Mouse (Mus musculus): ENCODE results near the gene H2-M5.
"Not testable (repeated sequence)": the region's sequence is repeated elsewhere in the genome, so short reads cannot be mapped to it uniquely, and the experiment has no call there.

The H2-M5 gene

DNA sequence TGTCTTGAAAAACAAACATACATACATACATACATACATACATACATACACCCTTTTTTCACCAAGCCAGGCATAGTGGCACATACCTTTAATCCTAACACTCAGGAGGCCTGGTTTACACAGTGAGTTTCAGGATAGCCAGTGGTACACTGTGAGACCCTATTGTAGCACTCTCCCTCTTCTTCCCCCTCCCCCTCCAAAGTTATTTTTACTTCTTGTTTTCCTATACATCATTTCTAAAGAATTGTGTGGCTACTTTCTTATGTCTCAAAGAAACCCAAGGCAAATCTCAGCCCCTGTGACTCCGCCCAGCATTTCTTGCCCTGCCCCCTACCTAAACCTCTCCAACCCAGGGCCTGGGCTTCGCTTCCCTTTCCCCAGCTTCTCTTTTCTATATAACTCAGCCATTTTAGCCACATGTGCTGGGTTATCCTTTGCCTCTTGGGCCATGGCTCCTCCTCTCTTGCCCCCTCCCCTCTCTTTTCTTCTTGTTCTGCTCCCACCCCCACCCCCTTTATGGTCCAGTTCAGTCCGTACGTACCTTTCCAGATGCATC lies 4.5 kb upstream of the H2-M5 start:
- DNase-seq (ENCODE audit: low spot score): no peak

- DNase-seq (ENCODE audit: low spot score): no peak
These were observed 3.2 kb upstream of the H2-M5 start for GRCm38 (mm10) chr17:36992336-36993104.

DNA sequence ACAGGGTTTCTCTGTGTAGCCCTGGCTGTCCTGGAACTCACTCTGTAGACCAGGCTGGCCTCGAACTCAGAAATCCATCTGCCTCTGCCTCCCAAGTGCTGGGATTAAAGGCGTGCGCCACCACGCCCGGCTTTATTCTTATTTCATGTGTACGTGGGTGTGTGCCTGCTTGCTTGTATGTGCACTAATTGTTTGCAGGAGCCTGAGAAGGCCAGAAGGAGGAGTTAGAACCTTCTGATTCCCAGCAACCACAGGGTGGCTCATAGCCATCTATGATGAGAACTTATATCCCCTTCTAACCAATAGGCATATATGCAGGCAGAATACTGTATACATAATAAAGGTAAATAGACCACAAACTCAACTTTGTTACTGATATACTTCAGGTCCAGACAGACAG lies 1.3 kb upstream of the H2-M5 start:
- not testable (repeated sequence) for DNase-seq (ENCODE audit: low spot score)

DNA sequence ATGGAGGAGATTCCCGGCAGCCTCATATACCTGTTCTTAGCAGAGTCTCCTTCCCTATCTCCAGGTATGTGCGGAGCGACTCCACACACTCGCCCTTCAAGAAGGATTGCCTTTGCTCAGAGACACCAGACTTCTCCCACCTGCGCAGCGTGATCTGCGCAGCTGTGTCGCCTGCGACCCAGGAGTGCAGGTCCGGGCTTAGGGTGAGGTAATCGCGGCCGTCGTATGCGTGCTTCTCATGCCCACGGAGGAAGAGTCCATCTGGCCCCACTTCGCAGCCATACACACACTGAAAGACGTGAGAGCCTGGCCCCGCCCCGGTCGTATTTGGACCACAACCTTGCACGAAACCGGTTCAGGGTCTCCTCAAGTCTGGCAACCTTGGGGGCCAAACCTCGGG lies 862 bp downstream of the H2-M5 start:
- no peak for DNase-seq (ENCODE audit: low spot score)

DNA sequence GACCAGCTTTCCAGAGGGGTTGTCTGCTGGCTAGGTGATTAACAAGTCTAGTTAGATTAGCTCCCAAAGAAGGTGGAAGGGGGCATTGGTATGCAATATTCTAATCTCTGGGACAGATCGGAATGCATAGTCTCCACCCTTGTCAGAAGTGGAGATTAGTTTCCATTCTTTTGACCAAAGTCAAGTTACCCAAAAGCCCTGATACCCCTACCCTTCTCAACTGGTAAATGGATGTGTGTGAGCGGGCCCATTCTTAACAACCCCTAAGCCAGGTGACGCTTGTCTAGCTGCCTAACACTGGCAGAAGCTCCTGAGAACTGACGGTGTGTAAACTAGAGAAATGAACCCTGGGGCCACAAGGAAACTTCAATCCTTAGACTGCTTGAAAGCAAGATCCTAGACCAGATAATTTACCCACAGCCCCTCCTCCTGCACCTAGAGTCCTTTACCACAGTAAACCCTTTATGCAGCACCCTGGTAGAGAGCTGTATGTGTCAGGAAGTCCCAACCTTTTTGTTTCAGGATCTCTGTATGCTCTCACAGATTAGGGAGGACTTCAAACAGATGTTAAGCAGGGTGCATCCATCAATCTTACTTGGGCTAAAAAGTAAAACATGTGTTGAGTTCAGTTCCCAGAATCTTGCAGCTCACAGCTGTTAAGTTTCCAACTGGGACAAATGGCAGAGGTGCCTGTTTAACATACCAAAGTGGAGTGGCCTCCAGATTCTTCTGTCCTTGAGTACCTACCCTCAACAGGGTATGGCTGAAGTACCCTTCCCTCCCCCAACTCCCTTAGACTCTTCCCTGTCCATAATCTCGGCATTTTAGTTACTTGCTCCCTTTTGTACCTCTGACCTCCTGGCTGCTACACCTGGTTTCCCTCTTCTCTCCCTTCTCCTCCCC lies 6.8 kb downstream of the H2-M5 start:
- no peak for DNase-seq (ENCODE audit: low spot score)

- no peak for DNase-seq (ENCODE audit: low spot score)
These were observed 7.5 kb downstream of the H2-M5 start for GRCm38 (mm10) chr17:36981845-36982244.

- DNase-seq (ENCODE audit: low spot score): no peak
These were observed 8.0 kb downstream of the H2-M5 start, which contains the start of gene 2410137M14Rik for GRCm38 (mm10) chr17:36981221-36981813. Gene 2410137M14Rik, minus strand, starts transcription at chr17:36981237.

DNA sequence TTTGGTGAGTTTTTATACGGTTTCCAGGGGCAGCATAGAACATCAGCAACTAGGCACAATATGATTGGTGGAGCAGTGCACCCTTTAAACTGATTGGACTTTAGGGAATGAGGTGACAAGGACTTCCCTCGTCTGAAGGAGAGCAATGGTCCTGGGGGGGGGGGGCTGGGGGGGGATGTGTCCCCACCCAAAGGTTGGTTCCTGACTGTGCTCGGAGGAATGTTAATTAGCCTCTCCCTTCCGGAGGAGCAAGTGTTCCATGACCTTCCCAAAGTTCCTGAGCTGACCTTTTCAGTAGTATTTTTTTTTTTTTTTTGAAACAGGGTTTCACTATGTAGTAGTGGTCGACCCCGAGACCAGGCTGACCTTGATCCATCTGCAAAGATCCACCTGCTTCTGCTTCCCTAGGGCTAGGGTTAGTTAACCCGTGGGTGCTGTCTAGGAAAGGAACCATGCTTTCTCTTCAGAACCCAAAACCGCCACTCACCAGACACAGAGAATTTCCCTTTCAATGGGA lies 16.0 kb downstream of the H2-M5 start:
- no peak for DNase-seq (ENCODE audit: low spot score)

- DNase-seq (ENCODE audit: low spot score): no peak
These were observed 16.5 kb downstream of the H2-M5 start for GRCm38 (mm10) chr17:36972791-36973190.

DNA sequence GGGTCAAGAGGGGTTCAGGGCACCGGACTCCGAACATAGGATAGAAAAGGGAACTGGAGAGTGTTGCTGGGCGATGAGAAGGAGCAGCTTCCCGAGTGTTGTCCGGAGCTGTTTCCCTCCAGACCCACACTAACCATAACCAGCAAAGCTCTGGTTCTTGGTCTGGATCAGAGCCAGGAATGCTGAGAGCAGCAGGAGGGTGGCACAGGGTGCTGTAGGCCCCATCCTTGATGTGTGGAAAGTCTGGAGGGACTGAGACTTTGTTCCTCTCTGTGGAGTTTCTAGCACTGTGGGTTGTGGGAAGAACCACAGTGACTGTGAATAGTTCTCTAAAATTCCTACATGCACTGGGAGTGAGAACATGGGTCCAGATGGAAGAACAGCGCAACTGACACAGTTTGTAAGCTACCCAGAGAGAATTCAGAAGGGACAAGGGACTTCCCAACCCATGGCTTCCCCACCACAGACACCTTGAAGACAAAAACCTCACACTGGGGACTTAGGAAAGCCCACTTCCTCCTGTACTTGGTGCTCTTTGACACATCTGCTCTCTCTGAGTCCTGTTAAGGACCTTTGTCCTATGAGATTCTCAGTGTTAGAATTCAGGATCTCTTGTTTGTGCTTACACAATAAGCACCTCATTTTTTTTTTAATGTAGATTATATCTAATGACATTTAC lies 18.0 kb downstream of the H2-M5 start:
- DNase-seq (ENCODE audit: low spot score): no peak

- DNase-seq (ENCODE audit: low spot score): no peak
These were observed 18.9 kb downstream of the H2-M5 start for GRCm38 (mm10) chr17:36970316-36970890.

DNA sequence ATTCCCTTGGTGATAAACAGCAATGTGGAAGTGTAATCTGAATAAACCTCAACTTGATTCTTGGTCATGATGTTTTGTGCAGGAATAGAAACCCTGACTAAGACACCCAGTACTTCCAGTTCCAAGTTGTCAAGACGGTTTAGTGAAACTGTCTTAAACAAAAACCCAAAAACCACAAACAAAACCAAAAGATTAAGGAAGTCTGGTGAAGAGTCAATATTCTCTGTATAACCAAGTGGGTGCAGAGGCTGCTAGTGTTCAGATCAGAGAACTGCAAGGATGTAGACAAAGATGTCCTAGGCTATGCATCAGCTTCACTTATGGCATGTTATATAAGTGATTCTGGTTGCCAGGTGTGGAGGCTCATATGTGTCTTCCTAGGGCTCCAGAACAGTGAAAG lies 22.5 kb downstream of the H2-M5 start:
- DNase-seq (ENCODE audit: low spot score): no peak

DNA sequence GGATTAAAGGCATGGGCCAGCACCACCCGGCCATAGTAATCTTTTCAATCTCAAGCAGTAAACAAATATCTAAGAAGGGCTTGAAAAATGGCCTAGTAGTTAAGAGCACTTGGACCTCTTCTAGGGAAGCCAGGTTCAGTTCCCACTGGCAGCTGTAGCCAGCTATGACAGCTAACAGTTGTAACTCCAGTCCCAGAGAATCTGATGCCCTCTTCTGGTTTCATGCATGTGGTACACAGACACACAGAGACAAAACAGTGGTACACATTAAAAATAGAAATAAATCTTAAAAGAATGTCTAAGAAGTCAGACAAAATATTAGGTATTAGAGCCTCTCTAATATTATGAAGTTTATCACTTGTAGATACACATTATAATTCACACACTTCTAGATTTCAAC lies 28.2 kb downstream of the H2-M5 start:
- no peak for DNase-seq (ENCODE audit: low spot score)

- DNase-seq (ENCODE audit: low spot score): no peak
These were observed 30.5 kb downstream of the H2-M5 start for GRCm38 (mm10) chr17:36958884-36959283.

DNA sequence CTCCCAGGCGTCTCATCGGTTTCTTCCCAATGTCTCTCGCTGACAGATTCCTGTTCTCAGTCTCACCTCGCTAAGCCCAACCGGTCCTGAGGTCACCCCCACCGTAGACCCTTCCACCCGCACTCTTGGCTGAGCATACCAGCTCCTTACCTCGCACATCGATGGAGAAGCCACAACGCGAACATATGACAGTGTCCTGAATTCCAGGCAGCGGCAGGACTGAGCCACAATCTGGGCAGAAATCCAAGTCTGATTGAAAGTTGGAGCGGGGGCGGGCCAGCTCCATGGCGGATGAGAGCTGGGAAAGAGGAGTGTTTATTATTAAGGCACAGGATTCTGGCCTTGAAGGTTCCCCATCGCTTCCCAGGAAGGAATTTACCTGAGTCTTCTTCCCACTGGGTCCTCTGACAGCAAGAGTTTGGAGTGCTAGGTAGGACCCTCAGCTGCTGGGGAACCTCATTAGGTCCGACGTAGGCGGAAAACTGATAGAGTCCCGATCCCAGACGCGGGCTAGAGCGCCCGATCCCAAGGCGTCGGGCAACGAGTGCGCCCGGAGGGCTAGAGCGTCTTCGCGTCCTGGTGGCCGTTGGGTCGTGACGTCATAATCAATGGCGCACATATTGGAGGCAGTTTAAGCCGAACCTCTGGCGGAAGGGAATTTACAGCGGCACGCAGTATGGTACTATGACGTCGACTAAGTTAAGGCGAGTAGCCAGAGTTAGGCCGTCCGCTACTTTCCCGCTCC lies 31.2 kb downstream of the H2-M5 start, which contains the start of the genes Znrd1 and Znrd1as:
Gene Znrd1, minus strand, starts transcription at position 561 of the 745 bp plus-strand sequence.
Gene Znrd1as, plus strand, starts transcription at position 594 of the 745 bp plus-strand sequence.
- DNase-seq (ENCODE audit: low spot score): peak; percentile 90

DNA sequence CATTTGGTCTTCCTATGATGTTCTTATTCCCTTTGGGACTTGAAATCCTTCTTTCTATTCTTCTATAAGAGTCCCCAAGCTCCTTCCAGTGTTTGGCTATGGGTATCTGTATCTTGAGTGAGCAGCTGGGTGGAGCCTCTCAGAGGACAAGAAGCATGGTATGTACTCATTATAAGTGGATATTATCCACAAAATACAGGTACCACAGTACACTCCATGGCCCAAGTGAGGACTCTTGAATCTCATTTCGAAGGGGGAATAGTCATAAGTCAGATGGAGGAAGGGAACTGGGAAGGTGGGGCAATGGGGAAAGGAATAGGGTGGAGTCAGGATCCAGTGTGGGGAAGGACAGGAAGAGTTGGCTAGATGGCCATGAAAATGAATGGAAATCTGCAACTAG lies 36.3 kb downstream of the H2-M5 start:
- DNase-seq (ENCODE audit: low spot score): no peak

DNA sequence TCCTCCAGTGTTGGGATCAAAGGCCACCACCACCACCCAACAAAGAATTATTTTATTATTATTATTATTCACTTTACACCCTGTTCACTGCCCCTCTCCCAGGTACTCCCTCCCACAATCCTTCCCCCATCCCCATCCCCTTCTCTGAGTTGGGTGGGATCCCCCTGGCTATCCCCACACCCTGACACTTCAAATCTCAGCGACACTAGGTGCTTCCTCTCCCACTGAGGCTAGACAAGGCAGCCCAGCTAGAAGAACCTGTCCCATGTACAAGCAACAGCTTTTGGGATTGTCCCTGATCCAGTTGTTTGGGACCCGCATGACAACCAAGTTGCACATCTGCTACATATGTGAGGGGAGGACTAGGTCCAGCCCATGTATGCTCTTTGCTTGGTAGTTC lies 36.7 kb downstream of the H2-M5 start:
- no peak for DNase-seq (ENCODE audit: low spot score)

DNA sequence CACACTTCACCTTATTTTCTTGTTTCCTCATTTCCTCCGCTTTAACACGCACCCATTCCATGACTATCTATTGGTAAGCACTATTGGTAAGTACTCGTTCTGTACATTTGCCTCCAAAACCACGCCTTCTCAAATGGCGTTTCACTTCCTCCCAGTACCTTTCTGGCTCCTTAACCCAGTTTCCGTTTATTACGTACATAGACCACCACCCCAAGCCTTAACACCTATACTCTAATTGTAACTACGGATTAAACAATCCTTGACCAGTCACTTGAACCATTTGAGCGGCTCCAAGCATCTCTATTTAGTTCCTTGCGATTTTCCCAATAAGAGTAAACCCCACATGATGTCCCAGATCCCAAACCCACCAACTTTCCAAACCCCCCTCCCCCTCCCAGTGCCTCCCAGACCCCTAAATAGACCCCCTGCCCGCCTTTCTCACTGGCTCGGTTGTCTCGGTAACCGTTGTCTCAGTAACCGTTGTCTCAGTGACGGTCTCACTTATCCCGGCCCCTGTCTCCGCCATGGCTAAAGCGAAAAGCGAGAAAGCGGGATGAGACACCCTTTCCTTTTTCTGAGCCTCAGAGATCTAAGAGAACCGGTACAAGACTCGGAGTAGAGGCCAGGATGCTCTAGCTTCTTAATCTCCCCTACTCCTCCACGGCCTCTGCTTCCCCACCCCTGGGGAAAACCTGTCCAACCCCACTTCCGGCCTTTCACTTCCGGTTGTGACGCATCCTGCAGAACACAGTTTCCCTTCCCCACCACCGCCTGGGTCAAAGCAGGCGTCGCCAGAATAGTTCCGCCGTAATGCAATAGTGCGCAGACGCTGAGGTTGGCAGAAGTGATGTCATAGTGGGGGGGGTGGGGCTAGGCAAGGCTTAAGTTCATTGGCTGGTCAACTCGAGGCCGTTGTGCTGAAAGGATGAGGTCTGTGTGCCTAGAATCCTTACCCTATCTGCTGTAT lies 38.1 kb downstream of the H2-M5 start, which contains the start of gene Ppp1r11:
Gene Ppp1r11, minus strand, starts transcription at position 761 of the 967 bp plus-strand sequence.
- peak; percentile 94 for DNase-seq (ENCODE audit: low spot score)

GRCm38 (mm10) chr17:36949265-36949664 lies 40.1 kb downstream of the H2-M5 start:
- DNase-seq (ENCODE audit: low spot score): no peak
